Mouse (Mus musculus) kidney, adult 2 months (tissue): ENCODE measurements around the gene Ciao2a. TPM values are rescaled to one million over a fixed set of nuclear protein-coding genes. Genes with fewer than 3 reads are reported as not detected.

Experiments used
- DNase-seq: peaks from one replicate; pipeline ENCODE4 v3.0.0; 2021
- H3K27ac ChIP-seq: fragments of 200-500 bp; 2 replicates; pipeline ENCODE4 v1.5.1; 2012; ENCODE audit warnings: low read depth, low read length, control low read depth, inconsistent platforms; ENCODE audit not compliant: insufficient read depth
- H3K27me3 ChIP-seq: fragments of 200-500 bp; replicated peaks from 2 replicates; pipeline ENCODE4 v1.6.1; 2012; ENCODE audit warnings: mild to moderate bottlenecking, moderate library complexity, low read length, inconsistent platforms; ENCODE audit not compliant: control insufficient read depth, insufficient read depth
- H3K36me3 ChIP-seq: fragments of 200-500 bp; 2 replicates; pipeline ENCODE4 v1.6.1; 2012; ENCODE audit warnings: mild to moderate bottlenecking, moderate library complexity, low read length, inconsistent platforms; ENCODE audit not compliant: control insufficient read depth, insufficient read depth
- H3K4me1 ChIP-seq: fragments of 200-500 bp; 2 replicates; pipeline ENCODE4 v1.6.1; 2011; ENCODE audit warnings: low read length; ENCODE audit not compliant: control insufficient read depth, insufficient read depth
- H3K4me3 ChIP-seq: fragments of 200-500 bp; 2 replicates; pipeline ENCODE4 v1.5.1; 2011; ENCODE audit warnings: mild to moderate bottlenecking, low read depth, low read length, control low read depth; ENCODE audit not compliant: insufficient read depth
- CTCF ChIP-seq: fragments of 200-500 bp; conservative IDR thresholded peaks from 2 replicates; pipeline ENCODE4 v1.5.1; 2011; ENCODE audit warnings: low read depth, mild to moderate bottlenecking, control low read depth, low read length, moderate library complexity, mixed read lengths; ENCODE audit not compliant: insufficient read depth, insufficient read length
- POLR2A ChIP-seq: fragments of 200-500 bp; IDR thresholded peaks from one replicate; pipeline ENCODE4 v1.6.1; 2011; ENCODE audit warnings: low read depth, low read length, control low read depth
- WGBS: fragments of 180-500 bp; shearing (Covaris S2); methylation state at CpG from one replicate; pipeline ENCODE4 v1.1.7; 2018; 5-methylcytosine and 5-hydroxymethylcytosine counted together
- polyA plus RNA-seq: library from polyadenylated mRNA; depleted of rRNA; stranded (reverse); fragments of >200 nt; gene quantifications from 2 replicates; pipeline ENCODE4 v1.2.3, GENCODE M21; 2012

Ciao2a gene
- polyA plus RNA-seq, 1 experiment: 39.9 TPM

DNA sequence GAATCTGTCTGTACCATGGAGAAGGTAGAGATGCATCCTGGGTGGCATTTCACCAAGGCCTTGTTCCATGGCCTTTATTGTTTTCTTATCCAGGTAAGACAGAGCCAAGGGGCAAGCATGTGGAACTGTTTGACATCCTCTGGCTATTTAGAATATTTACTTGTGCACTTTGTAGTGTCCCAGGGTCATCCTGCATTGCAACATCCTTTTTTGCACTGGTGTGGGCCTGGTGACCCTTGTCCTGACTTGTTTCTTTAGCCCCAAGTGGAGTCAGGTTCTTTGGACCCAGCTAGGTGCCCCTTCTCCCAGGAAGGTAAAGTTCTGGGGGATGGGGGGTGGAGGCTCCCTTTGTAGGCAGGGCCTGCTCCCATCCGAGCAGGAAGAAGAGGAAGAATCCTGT is 51.6 kb downstream of the Ciao2a start:
- DNase-seq: peak; percentile 53

DNA sequence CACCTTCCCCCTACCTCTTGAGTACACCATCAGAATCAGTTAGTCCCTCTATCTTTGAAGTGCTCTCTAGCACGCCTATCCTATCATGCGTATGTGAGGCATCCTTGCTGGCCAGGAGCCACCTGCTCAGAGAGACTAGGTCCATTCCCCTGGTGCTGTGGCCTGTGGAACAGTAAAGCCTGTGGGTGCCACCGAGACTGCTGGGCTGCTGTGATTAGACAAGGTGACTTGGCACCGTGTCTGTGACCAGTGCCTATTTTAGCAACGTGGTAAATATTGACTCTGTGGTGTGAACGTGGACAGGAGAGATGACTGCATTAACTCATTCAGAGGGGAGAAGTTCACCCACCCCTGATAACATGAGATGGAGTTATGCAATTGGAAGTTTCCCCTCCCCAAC is 53.4 kb downstream of the Ciao2a start:
- Histone ChIP-seq H3K4me3 (no peak overlapping the region), H3K36me3 (no peaks in the 10 kb centered on the region), H3K27me3 (no peaks in the 10 kb centered on the region), H3K27ac (no peak overlapping the region), H3K4me1 (no peaks in the 10 kb centered on the region)
- no peak for DNase-seq
- 75% methylated on average over 6 of the region's 6 CpGs for WGBS
- TF ChIP-seq POLR2A (no peak), CTCF (no peak)

More for the DNA sequence above, 51.6 kb downstream of the Ciao2a start:
- no peaks in the 10 kb centered on the region for H3K36me3 ChIP-seq
- WGBS: 40% methylated on average over 1 of the region's 1 CpGs
- H3K27me3 ChIP-seq: no peaks in the 10 kb centered on the region
- H3K4me3 ChIP-seq: no peak overlapping the region
- no peaks in the 10 kb centered on the region for H3K4me1 ChIP-seq
- no peak for TF ChIP-seq POLR2A
- H3K27ac ChIP-seq: no peak overlapping the region

DNA sequence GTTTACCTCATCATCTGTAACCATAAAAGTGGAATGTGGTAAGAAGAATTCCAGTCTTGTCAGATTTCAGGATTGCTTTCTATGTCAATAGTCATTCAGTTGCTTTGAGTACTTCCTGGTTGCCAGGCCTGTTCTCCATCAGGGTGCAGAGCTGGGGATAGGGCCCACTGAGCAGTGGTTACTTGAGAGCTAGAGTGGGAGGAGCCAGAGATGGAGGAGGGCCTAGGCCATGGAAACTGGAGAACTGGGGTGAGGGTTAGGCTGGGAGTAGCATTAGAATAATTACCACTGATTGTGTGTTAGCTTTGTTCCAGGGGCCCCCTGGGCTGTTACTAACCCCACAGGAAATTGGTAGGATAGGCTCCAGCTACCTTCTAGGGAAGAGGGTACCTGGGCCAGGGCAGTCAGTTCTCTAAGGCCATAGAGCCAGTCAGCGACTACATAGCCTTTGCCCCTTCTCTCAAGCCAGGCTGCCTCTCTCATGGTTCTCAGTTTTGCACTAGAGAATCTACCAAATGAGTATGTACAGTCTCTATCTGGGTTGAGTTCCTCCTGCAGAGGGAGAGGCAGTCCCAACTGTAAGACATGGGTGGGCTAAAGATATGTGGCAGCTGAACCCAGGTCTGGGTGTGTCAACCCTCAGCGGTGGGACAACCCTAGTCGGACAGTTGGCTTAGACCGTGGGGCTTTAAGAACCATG is 54.9 kb downstream of the Ciao2a start:
- DNase-seq: no peak
- H3K4me1 ChIP-seq: no peaks in the 10 kb centered on the region
- H3K36me3 ChIP-seq: no peaks in the 10 kb centered on the region
- WGBS: 84% methylated on average over 4 of the region's 4 CpGs
- no peak overlapping the region for H3K4me3 ChIP-seq
- H3K27me3 ChIP-seq: no peaks in the 10 kb centered on the region
- no peak overlapping the region for H3K27ac ChIP-seq
- TF ChIP-seq POLR2A (no peak), CTCF (no peak)

DNA sequence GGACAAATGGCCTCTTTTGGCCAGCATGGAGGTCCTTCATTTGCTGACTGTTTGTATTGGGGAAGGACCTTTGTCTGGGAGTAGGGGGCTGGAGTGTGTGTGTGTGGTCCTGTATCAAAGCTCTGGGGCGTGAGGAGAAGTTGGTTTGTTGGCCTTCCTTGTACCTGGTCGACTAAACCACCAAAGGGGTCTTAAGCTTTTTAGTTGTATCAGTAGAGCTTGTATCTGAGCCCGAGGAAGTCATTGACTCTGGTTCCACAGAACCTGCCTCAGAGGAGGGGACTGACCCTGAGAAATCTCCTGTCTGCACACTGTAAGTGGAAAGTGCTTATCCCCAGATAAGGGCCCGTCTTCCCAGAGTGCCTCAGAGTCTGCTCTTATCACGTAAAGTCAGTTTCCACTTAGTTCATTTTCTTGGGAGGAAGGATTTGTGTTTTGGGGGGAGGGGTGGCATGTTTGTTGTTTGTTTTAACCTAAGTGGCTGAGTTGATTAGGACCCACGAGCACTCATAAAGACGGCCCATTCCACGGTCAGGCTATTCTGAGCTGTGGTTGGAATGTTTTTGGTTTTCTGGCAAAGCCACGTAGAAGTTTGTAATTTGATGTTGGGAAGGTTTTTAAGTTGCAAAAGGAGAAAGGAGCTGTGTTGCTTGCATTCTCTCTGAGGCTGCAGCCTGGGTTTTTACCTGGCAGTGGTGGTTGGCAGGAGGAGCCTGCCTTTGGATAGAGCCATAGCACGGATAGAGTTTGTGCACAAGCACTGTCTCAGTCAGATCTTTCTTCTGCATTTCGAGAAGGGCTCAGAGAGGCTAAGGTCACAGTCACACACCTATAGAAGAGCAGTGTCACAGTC is 55.6 kb downstream of the Ciao2a start:
- DNase-seq: no peak
- H3K27ac ChIP-seq: no peak overlapping the region
- WGBS: 73% methylated on average over 11 of the region's 11 CpGs
- H3K36me3 ChIP-seq: no peaks in the 10 kb centered on the region
- H3K4me3 ChIP-seq: no peak overlapping the region
- no peaks in the 10 kb centered on the region for H3K27me3 ChIP-seq
- no peak for TF ChIP-seq POLR2A
- no peak for TF ChIP-seq CTCF
- no peaks in the 10 kb centered on the region for H3K4me1 ChIP-seq

DNA sequence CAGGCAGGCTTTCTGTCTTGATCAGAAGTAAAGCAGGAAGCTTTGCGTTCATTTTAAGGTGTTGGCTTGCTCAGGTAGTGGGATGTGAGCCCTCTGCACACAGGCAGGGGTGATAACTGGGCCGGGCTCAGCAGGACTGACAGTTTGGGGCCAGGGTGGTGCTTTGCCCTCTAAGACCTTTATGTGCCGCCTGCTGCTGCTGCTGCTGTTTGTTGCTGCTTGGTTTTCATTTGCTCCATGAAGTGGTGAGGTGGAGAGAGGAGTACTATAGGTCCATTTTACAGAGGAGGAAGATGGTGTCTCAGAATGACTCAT is 56.2 kb downstream of the Ciao2a start:
- 88% methylated on average over 3 of the region's 3 CpGs for WGBS
- Histone ChIP-seq H3K27me3 (no peaks in the 10 kb centered on the region), H3K4me3 (no peak overlapping the region), H3K36me3 (no peaks in the 10 kb centered on the region), H3K27ac (no peak overlapping the region), H3K4me1 (no peaks in the 10 kb centered on the region)
- no peak for DNase-seq
- TF ChIP-seq CTCF (no peak), POLR2A (no peak)

DNA sequence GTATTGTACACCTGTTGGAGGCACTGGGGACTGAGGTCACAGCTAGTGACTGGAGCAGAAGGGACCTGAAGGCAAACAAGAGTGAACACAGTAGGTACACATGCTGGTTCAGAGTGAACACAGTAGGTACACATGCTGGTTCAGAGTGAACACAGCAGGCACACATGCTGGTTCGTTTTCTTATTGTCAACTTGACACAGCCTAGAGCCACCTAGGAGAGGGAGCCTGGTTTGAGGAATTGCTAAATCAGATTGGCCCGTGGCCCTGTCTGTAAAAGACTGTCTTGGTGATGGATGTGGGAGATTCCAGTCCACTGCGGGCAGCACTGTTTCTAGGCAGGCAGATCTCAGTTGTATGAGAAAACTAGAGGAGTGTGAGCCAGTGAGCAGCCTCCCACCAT is 56.6 kb downstream of the Ciao2a start:
- 80% methylated on average over 3 of the region's 3 CpGs for WGBS
- H3K4me3 ChIP-seq: no peak overlapping the region
- no peaks in the 10 kb centered on the region for H3K4me1 ChIP-seq
- H3K27me3 ChIP-seq: no peaks in the 10 kb centered on the region
- H3K27ac ChIP-seq: no peak overlapping the region
- DNase-seq: no peak
- TF ChIP-seq POLR2A (no peak), CTCF (no peak)
- H3K36me3 ChIP-seq: no peaks in the 10 kb centered on the region

DNA sequence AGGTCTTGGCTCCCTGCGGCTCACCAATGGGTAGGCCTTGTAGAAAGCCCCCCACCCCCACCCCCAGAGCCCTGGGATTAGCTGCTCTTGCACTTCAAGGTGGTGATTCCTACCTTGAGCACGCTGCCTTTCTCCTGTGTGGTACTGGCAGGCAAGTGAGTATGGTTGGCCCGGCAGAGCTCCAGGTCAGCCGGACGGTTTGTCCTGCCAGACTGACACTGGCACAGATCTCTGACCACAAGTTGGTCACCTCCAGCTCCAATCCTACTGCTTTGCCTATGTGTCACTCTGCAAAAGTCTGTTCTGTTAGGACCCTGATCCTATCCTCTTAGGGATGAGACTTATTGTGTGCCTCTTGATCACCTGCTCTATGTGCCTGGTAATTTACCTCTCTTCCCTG is 58.2 kb downstream of the Ciao2a start:
- Histone ChIP-seq H3K27ac (no peak overlapping the region), H3K27me3 (no peaks in the 10 kb centered on the region), H3K4me1 (no peaks in the 10 kb centered on the region), H3K4me3 (no peak overlapping the region), H3K36me3 (no peaks in the 10 kb centered on the region)
- 82% methylated on average over 5 of the region's 5 CpGs for WGBS
- TF ChIP-seq CTCF: no peak
- TF ChIP-seq POLR2A: no peak
- DNase-seq: no peak
